Mouse (Mus musculus): ENCODE measurements around the gene Slco6c1. TPM values are rescaled to one million over a fixed set of nuclear protein-coding genes. Genes with fewer than 3 reads are reported as not detected.

Gene Slco6c1
- total RNA-seq (2014; rRNA removed) (not detected in 2 replicates), polyA plus RNA-seq (2015; fragmentation: Nextera tagmentation; extraction: Ambion mirVana) (not detected in 2 replicates)

- WGBS, result 94% methylated on average over 6 of the region's 6 CpGs
- H3K27ac ChIP-seq, result no peak within 1 kb of the TSS
These were observed at the start of gene Slco6c1 for GRCm38 (mm10) chr1:97128201-97128600. Gene Slco6c1 (minus strand): TSS chr1:97128301.

GRCm38 (mm10) chr1:97038982-97039381, 89.1 kb downstream of the Slco6c1 start:
- Histone ChIP-seq H3K9me3 (ENCODE audit: low read length) (no peaks in the 10 kb centered on the region), H3K4me3 (ENCODE audit: low read length) (no peak overlapping the region), H3K36me3 (ENCODE audit: insufficient read depth, low read length) (no peaks in the 10 kb centered on the region), H3K27ac (no peak overlapping the region), H3K4me2 (ENCODE audit: low read depth, low read length) (no peak overlapping the region), H3K4me1 (ENCODE audit: insufficient read depth, low read length) (no peaks in the 10 kb centered on the region), H3K9ac (replicated peaks; ENCODE audit: low read length) (no peak overlapping the region), H3K27me3 (ENCODE audit: insufficient read depth, low read length) (no peaks in the 10 kb centered on the region)
- DNase-seq (ENCODE audit: low spot score) (no peak), ATAC-seq (no peak)
- no peak for TF ChIP-seq CTCF (IDR thresholded peaks at IDR 0.05; ENCODE audit: low read depth)
- 48% methylated on average over 1 of the region's 1 CpGs for WGBS

More at GRCm38 (mm10) chr1:97128201-97128600, at the start of gene Slco6c1:
- no peaks in the 10 kb centered on the region for H3K27me3 ChIP-seq (ENCODE audit: insufficient read depth, low read length)
- no peak within 1 kb of the TSS for H3K4me2 ChIP-seq (ENCODE audit: low read depth, low read length)
- H3K9ac ChIP-seq (replicated peaks; ENCODE audit: low read length), result no peak within 1 kb of the TSS
- DNase-seq (ENCODE audit: low spot score), result no peak
- no peak for ATAC-seq
- no peaks in the 10 kb centered on the region for H3K9me3 ChIP-seq (ENCODE audit: low read length)
- no peaks in the 10 kb centered on the region for H3K36me3 ChIP-seq (ENCODE audit: insufficient read depth, low read length)
- no peak within 1 kb of the TSS for H3K4me3 ChIP-seq (ENCODE audit: low read length)
- no peaks in the 10 kb centered on the region for H3K4me1 ChIP-seq (ENCODE audit: insufficient read depth, low read length)
- no peak for TF ChIP-seq CTCF (IDR thresholded peaks at IDR 0.05; ENCODE audit: low read depth)

GRCm38 (mm10) chr1:97038548-97038947, 89.6 kb downstream of the Slco6c1 start:
- 4% methylated on average over 2 of the region's 2 CpGs for WGBS
- ATAC-seq (peak; percentile 38; the same call in 1 of the 2 replicates), DNase-seq (ENCODE audit: low spot score) (peak; percentile 81)
- Histone ChIP-seq H3K9ac (replicated peaks; ENCODE audit: low read length) (no peak overlapping the region), H3K27ac (no peak overlapping the region), H3K4me3 (ENCODE audit: low read length) (no peak overlapping the region), H3K36me3 (ENCODE audit: insufficient read depth, low read length) (no peaks in the 10 kb centered on the region), H3K4me1 (ENCODE audit: insufficient read depth, low read length) (no peaks in the 10 kb centered on the region), H3K27me3 (ENCODE audit: insufficient read depth, low read length) (no peaks in the 10 kb centered on the region), H3K9me3 (ENCODE audit: low read length) (no peaks in the 10 kb centered on the region), H3K4me2 (ENCODE audit: low read depth, low read length) (no peak overlapping the region)
- TF ChIP-seq CTCF (IDR thresholded peaks at IDR 0.05; ENCODE audit: low read depth), result peak; percentile 71

DNA sequence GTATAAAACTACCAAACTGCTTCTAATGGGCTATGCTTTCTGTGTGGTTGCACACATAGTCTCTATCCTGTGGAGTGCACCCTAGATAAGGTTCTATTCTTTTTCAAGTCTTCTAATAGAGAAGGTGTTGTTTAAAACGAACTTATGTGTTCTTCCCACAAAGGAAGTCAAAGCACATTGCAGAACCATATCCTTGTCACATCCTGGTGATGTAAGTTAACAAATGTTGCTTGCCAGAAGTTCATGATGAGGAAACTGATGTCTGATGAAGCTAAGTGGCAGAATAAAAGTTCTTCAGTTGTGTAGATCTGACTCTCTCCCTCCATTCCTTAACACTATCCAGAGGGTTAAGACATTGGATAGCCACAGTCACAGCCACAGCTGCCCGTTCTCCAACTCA, 90.1 kb downstream of the Slco6c1 start:
- WGBS, result 67% methylated on average over 2 of the region's 2 CpGs
- H3K4me1 ChIP-seq (ENCODE audit: insufficient read depth, low read length), result no peaks in the 10 kb centered on the region
- no peak overlapping the region for H3K4me2 ChIP-seq (ENCODE audit: low read depth, low read length)
- H3K27me3 ChIP-seq (ENCODE audit: insufficient read depth, low read length), result no peaks in the 10 kb centered on the region
- no peak overlapping the region for H3K27ac ChIP-seq
- no peak overlapping the region for H3K4me3 ChIP-seq (ENCODE audit: low read length)
- DNase-seq (ENCODE audit: low spot score) (no peak), ATAC-seq (no peak)
- H3K9me3 ChIP-seq (ENCODE audit: low read length), result no peaks in the 10 kb centered on the region
- H3K36me3 ChIP-seq (ENCODE audit: insufficient read depth, low read length), result no peaks in the 10 kb centered on the region
- H3K9ac ChIP-seq (replicated peaks; ENCODE audit: low read length), result no peak overlapping the region
- no peak for TF ChIP-seq CTCF (IDR thresholded peaks at IDR 0.05; ENCODE audit: low read depth)

DNA sequence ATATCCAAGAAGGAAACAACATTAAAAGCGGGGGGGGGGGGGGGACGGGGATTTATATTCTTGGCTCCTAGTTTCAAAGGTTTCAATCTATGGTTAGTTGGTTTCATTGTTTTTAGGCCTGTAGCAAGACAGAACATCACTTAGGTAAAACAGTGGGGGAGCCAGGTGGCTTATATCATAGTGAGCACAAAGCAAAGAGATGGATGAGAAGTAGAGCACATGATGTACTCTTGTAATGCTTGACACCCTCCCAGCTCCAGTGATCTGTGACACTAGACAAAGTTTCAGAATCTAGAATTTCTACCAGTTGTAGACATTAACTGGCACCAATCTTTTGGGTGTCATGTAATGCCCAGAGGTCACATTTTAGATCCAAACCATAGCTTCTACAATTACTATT, 106.7 kb downstream of the Slco6c1 start:
- no peaks in the 10 kb centered on the region for H3K36me3 ChIP-seq (ENCODE audit: insufficient read depth, low read length)
- no peak overlapping the region for H3K4me3 ChIP-seq (ENCODE audit: low read length)
- no peak for DNase-seq (ENCODE audit: low spot score)
- no peak for ATAC-seq
- TF ChIP-seq CTCF (IDR thresholded peaks at IDR 0.05; ENCODE audit: low read depth), result no peak
- H3K27ac ChIP-seq, result no peak overlapping the region
- no peaks in the 10 kb centered on the region for H3K9me3 ChIP-seq (ENCODE audit: low read length)
- no peak overlapping the region for H3K9ac ChIP-seq (replicated peaks; ENCODE audit: low read length)
- WGBS, result 81% methylated on average over 2 of the region's 2 CpGs
- no peaks in the 10 kb centered on the region for H3K27me3 ChIP-seq (ENCODE audit: insufficient read depth, low read length)
- H3K4me2 ChIP-seq (ENCODE audit: low read depth, low read length), result no peak overlapping the region
- H3K4me1 ChIP-seq (ENCODE audit: insufficient read depth, low read length), result no peaks in the 10 kb centered on the region

DNA sequence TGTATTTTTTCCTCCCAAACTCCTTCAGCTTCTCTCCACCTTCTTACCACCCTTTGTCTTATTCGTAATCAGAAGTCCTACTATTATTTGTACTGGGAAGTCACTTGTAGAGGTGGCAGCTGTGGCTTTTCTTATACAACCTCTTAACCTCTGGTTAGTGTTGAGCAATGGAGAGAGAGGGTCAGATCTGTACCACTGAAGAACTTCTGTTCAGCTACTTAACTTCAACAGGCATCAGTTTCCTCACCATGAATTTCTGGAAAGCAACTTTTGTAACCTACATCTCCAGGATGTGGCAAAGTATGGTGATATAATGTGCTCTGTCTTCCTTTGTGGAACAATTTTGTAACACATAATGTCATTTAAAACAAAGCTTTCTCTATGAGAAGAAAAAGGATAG, 108.7 kb downstream of the Slco6c1 start:
- H3K9ac ChIP-seq (replicated peaks; ENCODE audit: low read length), result no peak overlapping the region
- H3K36me3 ChIP-seq (ENCODE audit: insufficient read depth, low read length), result no peaks in the 10 kb centered on the region
- no peaks in the 10 kb centered on the region for H3K4me1 ChIP-seq (ENCODE audit: insufficient read depth, low read length)
- H3K27ac ChIP-seq, result no peak overlapping the region
- TF ChIP-seq CTCF (IDR thresholded peaks at IDR 0.05; ENCODE audit: low read depth), result no peak
- DNase-seq (ENCODE audit: low spot score) (no peak), ATAC-seq (no peak)
- WGBS, result 49% methylated on average over 1 of the region's 1 CpGs
- H3K4me2 ChIP-seq (ENCODE audit: low read depth, low read length), result no peak overlapping the region
- no peaks in the 10 kb centered on the region for H3K27me3 ChIP-seq (ENCODE audit: insufficient read depth, low read length)
- H3K9me3 ChIP-seq (ENCODE audit: low read length), result no peaks in the 10 kb centered on the region
- H3K4me3 ChIP-seq (ENCODE audit: low read length), result no peak overlapping the region

DNA sequence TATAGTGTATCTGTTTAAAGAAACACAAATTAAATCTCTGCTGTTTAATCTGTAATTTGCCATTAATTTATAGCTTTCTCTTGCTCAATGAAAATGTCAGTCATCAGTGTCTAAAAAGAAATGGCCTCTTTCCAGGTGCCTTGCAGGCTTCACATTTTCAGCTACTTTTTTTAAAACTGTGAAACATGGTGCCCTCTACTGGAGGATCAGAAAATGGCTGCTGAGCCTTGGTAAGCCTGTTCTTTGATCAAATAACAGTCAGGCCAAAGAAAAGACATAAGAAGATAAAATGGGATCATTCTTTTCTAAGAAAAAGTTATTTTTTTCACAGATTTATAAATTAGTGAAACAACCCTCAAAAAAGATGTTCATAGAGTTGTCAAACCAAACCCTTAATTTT, 109.1 kb downstream of the Slco6c1 start:
- no peaks in the 10 kb centered on the region for H3K9me3 ChIP-seq (ENCODE audit: low read length)
- no peaks in the 10 kb centered on the region for H3K4me1 ChIP-seq (ENCODE audit: insufficient read depth, low read length)
- no peak overlapping the region for H3K4me3 ChIP-seq (ENCODE audit: low read length)
- no peaks in the 10 kb centered on the region for H3K27me3 ChIP-seq (ENCODE audit: insufficient read depth, low read length)
- H3K9ac ChIP-seq (replicated peaks; ENCODE audit: low read length), result no peak overlapping the region
- peak; percentile 68 for TF ChIP-seq CTCF (IDR thresholded peaks at IDR 0.05; ENCODE audit: low read depth)
- H3K36me3 ChIP-seq (ENCODE audit: insufficient read depth, low read length), result no peaks in the 10 kb centered on the region
- H3K27ac ChIP-seq, result no peak overlapping the region
- H3K4me2 ChIP-seq (ENCODE audit: low read depth, low read length), result no peak overlapping the region
- ATAC-seq (no peak), DNase-seq (ENCODE audit: low spot score) (peak; percentile 84)
